ENCODE assay signal across 24 mouse cellular contexts in the genomic region with DNA sequence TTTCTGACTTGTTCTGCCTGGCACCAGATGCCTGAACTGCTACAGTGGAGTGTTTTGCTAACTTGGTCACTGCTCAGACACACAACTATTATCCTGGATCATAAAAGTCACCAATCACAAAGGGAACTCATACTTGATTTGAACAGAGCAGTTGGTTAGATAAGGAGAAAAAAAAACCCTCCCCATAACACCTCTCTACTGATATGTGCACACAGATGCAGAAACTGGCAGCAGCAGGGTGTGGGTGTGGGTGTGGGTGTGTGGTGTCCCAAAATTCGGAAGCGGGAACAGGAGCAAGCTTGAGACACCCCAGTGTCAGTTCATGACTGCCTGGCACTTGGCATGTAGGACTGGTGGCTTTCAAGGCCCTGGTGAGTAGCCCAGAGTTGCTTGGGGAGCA.
DNase-seq lines count a peak whose midpoint lies in the region; ATAC-seq and TF ChIP-seq lines count a peak whose summit lies in the region.
"Had no signal": no experiment of that assay in that cellular context is flagged by ENCODE, and none has a peak within 500 bp of the region (broad histone marks: within the 10 kb centered on the region; RNA-seq: fewer than 3 reads in every experiment).

No protein-coding gene starts in this region.

- TF ChIP-seq EP300 in liver, postnatal 0 days (IDR thresholded peaks at IDR 0.05; ENCODE audit: low read depth) = no peak

- H3K9ac ChIP-seq in liver, postnatal 0 days (replicated peaks) = no peak overlapping the region
- H3K9ac ChIP-seq in liver, embryonic 13.5 days = peak overlapping the region; percentile 48
- H3K9ac ChIP-seq: forebrain, embryonic 13.5 days; hindbrain, embryonic 14.5 days; kidney, embryonic 15.5 days; limb, embryonic 13.5 days; lung, embryonic 14.5 days; midbrain, embryonic 13.5 days; neural tube, embryonic 13.5 days; stomach, embryonic 15.5 days had no signal

- no peaks in the 10 kb centered on the region for H3K27me3 ChIP-seq in liver, postnatal 0 days (ENCODE audit: insufficient read depth, low read length)
- no peaks in the 10 kb centered on the region for H3K27me3 ChIP-seq in liver, embryonic 13.5 days
- H3K27me3 ChIP-seq: kidney, embryonic 15.5 days; limb, embryonic 13.5 days; neural tube, embryonic 13.5 days; stomach, embryonic 15.5 days had no signal

- H3K4me2 ChIP-seq in liver, postnatal 0 days (ENCODE audit: low read depth, low read length) = no peak overlapping the region
- peak overlapping the region; percentile 36 for H3K4me2 ChIP-seq in liver, embryonic 13.5 days
- H3K4me2 ChIP-seq: forebrain, embryonic 13.5 days; heart, embryonic 11.5 days; hindbrain, embryonic 14.5 days; kidney, embryonic 15.5 days; limb, embryonic 13.5 days; lung, embryonic 14.5 days; midbrain, embryonic 13.5 days; neural tube, embryonic 13.5 days; stomach, embryonic 15.5 days had no signal

- 0 out of 2 replicates have a peak, but pooled peaks cover 8% of the 10 kb centered on the region for H3K36me3 ChIP-seq in liver, postnatal 0 days (replicated peaks; ENCODE audit: insufficient read depth, low read length)
- H3K36me3 ChIP-seq in liver, embryonic 13.5 days = peaks cover 32% of the 10 kb centered on the region
- H3K36me3 ChIP-seq: midbrain, embryonic 13.5 days; stomach, embryonic 15.5 days had no signal

- H3K27ac ChIP-seq in liver, postnatal 0 days (ENCODE audit: low read depth) = no peak overlapping the region
- H3K27ac ChIP-seq in liver, embryonic 13.5 days = peak overlapping the region; percentile 72
- H3K27ac ChIP-seq: forebrain, embryonic 13.5 days; hindbrain, embryonic 14.5 days; kidney, embryonic 15.5 days; limb, embryonic 13.5 days; midbrain, embryonic 13.5 days; neural tube, embryonic 13.5 days; stomach, embryonic 15.5 days had no signal

- 71% methylated on average over 2 of the region's 2 CpGs for WGBS in liver, postnatal 0 days (ENCODE audit: insufficient replicate concordance)
- 43% methylated on average over 2 of the region's 2 CpGs for WGBS in liver, embryonic 13.5 days (ENCODE audit: insufficient replicate concordance)

- H3K9me3 ChIP-seq in liver, postnatal 0 days (ENCODE audit: low read length) = no peaks in the 10 kb centered on the region
- H3K9me3 ChIP-seq in liver, embryonic 13.5 days (replicated peaks) = no peaks in the 10 kb centered on the region
- H3K9me3 ChIP-seq: forebrain, embryonic 13.5 days; kidney, embryonic 15.5 days; limb, embryonic 13.5 days; midbrain, embryonic 13.5 days; neural tube, embryonic 13.5 days; stomach, embryonic 15.5 days had no signal

- TF ChIP-seq CTCF in liver, postnatal 0 days (IDR thresholded peaks at IDR 0.05; ENCODE audit: low read depth) = no peak

- no peak for ATAC-seq in liver, postnatal 0 days
- ATAC-seq in liver, embryonic 13.5 days (ENCODE audit: low read depth) = peak; percentile 66
- ATAC-seq in megakaryocyte-erythroid progenitor cell, adult 5-6 weeks (replicated peaks; ENCODE audit: low FRiP score, low TSS enrichment, poor library complexity, severe bottlenecking) = peak; percentile 60
- ATAC-seq: CD4-positive, CD25-positive, alpha-beta regulatory T cell, adult 4 months; forebrain, embryonic 13.5 days; midbrain, embryonic 13.5 days had no signal

- peak; percentile 66 for DNase-seq in liver
- no peak for DNase-seq in liver, postnatal 0 days
- peak; percentile 42 for DNase-seq in c-Kit-positive CD71-positive TER-119-negative erythroid progenitor cells, embryonic 14.5 days (ENCODE audit: low read depth)
- DNase-seq in liver, embryonic 13.5 days = peak; percentile 42
- DNase-seq in spleen, adult 18-20 months = no peak
- DNase-seq in MN1 (ENCODE audit: low spot score) = no peak
- DNase-seq: adrenal gland, adult 8-10 months; cerebellum, adult 2 months; cerebellum, postnatal 14 days; gastrocnemius, postnatal 25 days; heart, adult 18-20 months; kidney, adult 18-20 months; kidney, postnatal 25 days; lung, embryonic 14.5 days had no signal

- H3K4me1 ChIP-seq in liver, postnatal 0 days (ENCODE audit: insufficient read depth) = peaks cover 6% of the 10 kb centered on the region; the same call in 1 of the 2 replicates
- peaks cover 71% of the 10 kb centered on the region for H3K4me1 ChIP-seq in liver, embryonic 13.5 days (replicated peaks)
- H3K4me1 ChIP-seq: forebrain, embryonic 13.5 days; kidney, embryonic 15.5 days; midbrain, embryonic 13.5 days; neural tube, embryonic 13.5 days; stomach, embryonic 15.5 days had no signal

- no peak overlapping the region for H3K4me3 ChIP-seq in liver, postnatal 0 days (ENCODE audit: low read depth, low read length)
- no peak overlapping the region for H3K4me3 ChIP-seq in liver, embryonic 13.5 days (replicated peaks)
- H3K4me3 ChIP-seq: forebrain, embryonic 13.5 days; kidney, embryonic 15.5 days; limb, embryonic 13.5 days; midbrain, embryonic 13.5 days; neural tube, embryonic 13.5 days; stomach, embryonic 15.5 days had no signal

Comparison
In these comparisons a context has a peak if more than half of its experiments do, and no peak if none do; other contexts are left out.
1. DNase-seq: peak in liver (single experiment), c-Kit-positive CD71-positive TER-119-negative erythroid progenitor cells, embryonic 14.5 days (single experiment) and liver, embryonic 13.5 days (single experiment); none in liver, postnatal 0 days (single experiment), spleen, adult 18-20 months (0 of 2) and MN1 (single experiment).